Mouse (Mus musculus): ENCODE measurements around the gene Zbtb2. TPM values are rescaled to one million over a fixed set of nuclear protein-coding genes. Genes with fewer than 3 reads are reported as not detected.
A peak's percentile ranks its signal among the peaks of the same experiment; 100 is the strongest.
"Not testable (repeated sequence)": the region's sequence is repeated elsewhere in the genome, so short reads cannot be mapped to it uniquely, and the experiment has no call there.

The Zbtb2 gene
- polyA plus RNA-seq (2015; fragmentation: Nextera tagmentation; extraction: Ambion mirVana) = 3.1 TPM in 2 replicates

GRCm38 (mm10) chr10:4387701-4388383, at the start of gene Zbtb2:
Gene Zbtb2 (minus strand): TSS chr10:4388108.
- Histone ChIP-seq H3K9ac (replicated peaks) (peak within 1 kb of the TSS; percentile 93), H3K9me3 (ENCODE audit: low read length) (no peaks in the 10 kb centered on the region), H3K36me3 (replicated peaks; ENCODE audit: insufficient read depth, low read length) (0 out of 2 replicates have a peak, but pooled peaks cover 2% of the 10 kb centered on the region), H3K4me3 (ENCODE audit: low read depth, low read length) (peak within 1 kb of the TSS; percentile 90), H3K4me1 (ENCODE audit: insufficient read depth) (peaks cover 47% of the 10 kb centered on the region), H3K4me2 (ENCODE audit: low read depth, low read length) (peak within 1 kb of the TSS; percentile 97), H3K27me3 (ENCODE audit: insufficient read depth, low read length) (no peaks in the 10 kb centered on the region), H3K27ac (ENCODE audit: low read depth) (peak within 1 kb of the TSS; percentile 98)
- DNase-seq (peak; percentile 74), ATAC-seq (no peak)
- TF ChIP-seq EP300 (IDR thresholded peaks at IDR 0.05; ENCODE audit: low read depth) (no peak), CTCF (IDR thresholded peaks at IDR 0.05; ENCODE audit: low read depth) (no peak)
- WGBS (ENCODE audit: insufficient replicate concordance) = under 1% methylated on average over 32 of the region's 87 CpGs

DNA sequence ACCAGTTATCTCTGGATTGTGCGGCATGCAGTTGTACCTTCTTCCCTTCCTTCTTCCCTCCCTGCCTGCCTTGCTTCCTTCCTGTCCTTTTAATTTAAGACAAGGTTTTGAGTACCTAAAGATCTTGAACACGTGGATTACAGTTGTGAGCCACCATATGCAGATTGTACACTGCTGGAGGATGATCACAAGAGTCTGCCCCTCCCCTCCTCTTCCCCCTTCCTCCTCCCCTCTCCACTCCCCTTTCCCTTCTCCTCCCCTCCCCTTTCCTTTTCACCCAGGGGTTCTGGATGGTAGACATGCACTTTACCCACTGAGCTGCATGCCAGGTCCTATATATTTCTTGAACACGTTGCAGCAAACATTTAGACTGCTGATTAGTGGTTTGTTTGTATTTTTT, 47.5 kb upstream of the Zbtb2 start:
- peaks cover 26% of the 10 kb centered on the region for H3K36me3 ChIP-seq (replicated peaks; ENCODE audit: insufficient read depth, low read length)
- ATAC-seq (no peak), DNase-seq (no peak)
- TF ChIP-seq CTCF (IDR thresholded peaks at IDR 0.05; ENCODE audit: low read depth) (no peak), EP300 (IDR thresholded peaks at IDR 0.05; ENCODE audit: low read depth) (no peak)
- no peak overlapping the region for H3K9ac ChIP-seq (replicated peaks)
- peaks cover 19% of the 10 kb centered on the region for H3K4me1 ChIP-seq (ENCODE audit: insufficient read depth)
- 75% methylated on average over 3 of the region's 3 CpGs for WGBS (ENCODE audit: insufficient replicate concordance)
- H3K4me2 ChIP-seq (ENCODE audit: low read depth, low read length) = no peak overlapping the region
- H3K4me3 ChIP-seq (ENCODE audit: low read depth, low read length) = no peak overlapping the region
- H3K9me3 ChIP-seq (ENCODE audit: low read length) = no peaks in the 10 kb centered on the region
- H3K27me3 ChIP-seq (ENCODE audit: insufficient read depth, low read length) = no peaks in the 10 kb centered on the region
- no peak overlapping the region for H3K27ac ChIP-seq (ENCODE audit: low read depth)

- H3K27ac ChIP-seq (ENCODE audit: low read depth) = peak overlapping the region; percentile 96; the same call in 1 of the 2 replicates
- H3K36me3 ChIP-seq (replicated peaks; ENCODE audit: insufficient read depth, low read length) = peaks cover 10% of the 10 kb centered on the region; the same call in 1 of the 2 replicates
- WGBS (ENCODE audit: insufficient replicate concordance) = 76% methylated on average over 2 of the region's 2 CpGs
- peak overlapping the region; percentile 90 for H3K4me2 ChIP-seq (ENCODE audit: low read depth, low read length)
- ATAC-seq; H3K27me3 ChIP-seq (ENCODE audit: insufficient read depth, low read length); DNase-seq; H3K9me3 ChIP-seq (ENCODE audit: low read length): not testable (repeated sequence)
- H3K4me3 ChIP-seq (ENCODE audit: low read depth, low read length) = peak overlapping the region; percentile 68; the same call in 1 of the 2 replicates
- peaks cover 27% of the 10 kb centered on the region for H3K4me1 ChIP-seq (ENCODE audit: insufficient read depth)
- H3K9ac ChIP-seq (replicated peaks) = peak overlapping the region; percentile 86; the same call in 1 of the 2 replicates
Observed at GRCm38 (mm10) chr10:4433871-4434270, 46.0 kb upstream of the Zbtb2 start.

DNA sequence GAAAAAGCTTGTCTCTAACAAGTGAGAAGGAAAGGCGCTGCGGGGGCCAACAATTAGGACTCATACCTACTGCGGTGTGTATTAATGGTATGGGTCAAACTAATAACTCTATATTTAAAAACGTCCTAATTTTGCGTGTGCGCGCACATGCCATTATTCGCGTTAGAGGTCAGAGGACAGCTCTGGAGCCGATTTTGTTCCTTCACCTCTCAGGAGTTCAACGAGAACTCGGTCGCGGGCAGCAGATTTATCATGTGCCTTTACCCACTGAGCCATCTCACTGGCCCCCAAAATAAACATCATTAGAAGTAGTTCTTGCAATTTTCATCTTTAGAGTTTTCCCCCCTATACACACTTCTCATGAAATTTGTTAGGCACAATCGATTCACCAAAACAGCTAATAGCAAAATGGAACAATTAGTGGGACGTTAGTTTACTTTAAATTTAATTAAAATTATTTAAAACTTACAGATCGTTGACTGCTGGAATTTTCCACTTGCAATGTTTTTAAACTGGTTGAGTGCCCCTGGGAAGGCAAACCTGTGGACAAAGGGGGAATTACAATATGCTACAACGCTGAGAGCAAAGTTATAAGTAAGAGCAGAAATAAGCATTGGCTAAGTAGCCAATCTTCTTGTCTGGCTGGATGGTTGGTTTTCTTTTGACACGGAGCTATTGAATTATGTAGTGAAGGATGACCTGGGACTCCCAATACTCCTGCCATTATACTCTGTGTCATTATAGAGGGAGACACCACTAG, 45.3 kb upstream of the Zbtb2 start:
- no peak for TF ChIP-seq EP300 (IDR thresholded peaks at IDR 0.05; ENCODE audit: low read depth)
- TF ChIP-seq CTCF (IDR thresholded peaks at IDR 0.05; ENCODE audit: low read depth) = peak; percentile 37
- peak overlapping the region; percentile 90 for H3K4me2 ChIP-seq (ENCODE audit: low read depth, low read length)
- 6% methylated on average over 19 of the region's 19 CpGs for WGBS (ENCODE audit: insufficient replicate concordance)
- peak overlapping the region; percentile 68 for H3K4me3 ChIP-seq (ENCODE audit: low read depth, low read length)
- no peaks in the 10 kb centered on the region for H3K9me3 ChIP-seq (ENCODE audit: low read length)
- H3K27me3 ChIP-seq (ENCODE audit: insufficient read depth, low read length) = no peaks in the 10 kb centered on the region
- peak overlapping the region; percentile 96 for H3K27ac ChIP-seq (ENCODE audit: low read depth)
- peak overlapping the region; percentile 86 for H3K9ac ChIP-seq (replicated peaks)
- H3K36me3 ChIP-seq (replicated peaks; ENCODE audit: insufficient read depth, low read length) = 0 out of 2 replicates have a peak, but pooled peaks cover 9% of the 10 kb centered on the region
- peaks cover 27% of the 10 kb centered on the region for H3K4me1 ChIP-seq (ENCODE audit: insufficient read depth)
- ATAC-seq (no peak), DNase-seq (no peak)

GRCm38 (mm10) chr10:4432123-4432931, 44.4 kb upstream of the Zbtb2 start, which contains the start of the genes Rmnd1 and Armt1:
Gene Rmnd1 (minus strand): TSS chr10:4432388.
Gene Armt1 (plus strand): TSS chr10:4432467.
- Histone ChIP-seq H3K4me2 (ENCODE audit: low read depth, low read length) (peak within 1 kb of the TSS; percentile 90), H3K27ac (ENCODE audit: low read depth) (peak within 1 kb of the TSS; percentile 96), H3K9ac (replicated peaks) (peak within 1 kb of the TSS; percentile 86), H3K27me3 (ENCODE audit: insufficient read depth, low read length) (no peaks in the 10 kb centered on the region), H3K4me1 (ENCODE audit: insufficient read depth) (peaks cover 27% of the 10 kb centered on the region), H3K4me3 (ENCODE audit: low read depth, low read length) (peak within 1 kb of the TSS; percentile 68), H3K36me3 (replicated peaks; ENCODE audit: insufficient read depth, low read length) (0 out of 2 replicates have a peak, but pooled peaks cover 11% of the 10 kb centered on the region), H3K9me3 (ENCODE audit: low read length) (no peaks in the 10 kb centered on the region)
- DNase-seq (peak; percentile 99), ATAC-seq (peak; percentile 96)
- TF ChIP-seq CTCF (IDR thresholded peaks at IDR 0.05; ENCODE audit: low read depth) (no peak), EP300 (IDR thresholded peaks at IDR 0.05; ENCODE audit: low read depth) (peak; percentile 77)
- WGBS (ENCODE audit: insufficient replicate concordance) = under 1% methylated on average over 61 of the region's 75 CpGs
